Mouse (Mus musculus): ENCODE results near the gene Grm8. TPM values are rescaled to one million over a fixed set of nuclear protein-coding genes. Genes with fewer than 3 reads are reported as not detected.
"Not testable (repeated sequence)": the region's sequence is repeated elsewhere in the genome, so short reads cannot be mapped to it uniquely, and the experiment has no call there.

Gene Grm8
- polyA plus RNA-seq, 1 experiment from 2014 or later = 3.4 TPM

DNA sequence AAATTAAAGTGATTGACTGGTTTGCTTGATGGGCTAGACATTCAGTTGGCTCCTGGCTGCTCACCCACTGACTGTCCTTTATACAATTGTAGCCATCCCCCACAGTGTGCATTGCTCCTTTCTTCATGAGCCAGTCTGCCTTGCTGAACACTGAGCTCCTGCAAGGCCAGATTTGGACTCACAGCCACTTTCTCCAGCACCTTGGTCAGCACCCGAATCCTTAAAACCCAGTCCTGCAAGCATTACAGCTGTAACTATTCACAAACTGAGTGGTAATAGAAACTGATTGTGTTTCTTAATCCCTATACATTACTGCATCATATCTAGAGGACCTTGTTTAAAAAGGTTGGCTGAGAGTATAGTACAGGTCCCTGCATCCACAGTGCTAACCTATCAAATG lies 221.7 kb downstream of the Grm8 start:
- Histone ChIP-seq H3K4me2 (replicated peaks) (no peak overlapping the region), H3K27ac (no peak overlapping the region), H3K27me3 (replicated peaks) (no peaks in the 10 kb centered on the region), H3K9me3 (no peaks in the 10 kb centered on the region), H3K4me1 (replicated peaks) (no peaks in the 10 kb centered on the region), H3K36me3 (no peaks in the 10 kb centered on the region), H3K4me3 (replicated peaks) (no peak overlapping the region), H3K9ac (no peak overlapping the region)
- 51% methylated on average over 1 of the region's 1 CpGs for WGBS
- no peak for ATAC-seq

GRCm38 (mm10) chr6:27904358-27904757 lies 230.6 kb downstream of the Grm8 start:
- Histone ChIP-seq H3K4me2 (replicated peaks) (no peak overlapping the region), H3K4me1 (replicated peaks) (no peaks in the 10 kb centered on the region), H3K27ac (no peak overlapping the region), H3K9ac (no peak overlapping the region), H3K27me3 (replicated peaks) (no peaks in the 10 kb centered on the region), H3K36me3 (no peaks in the 10 kb centered on the region), H3K9me3 (no peaks in the 10 kb centered on the region), H3K4me3 (replicated peaks) (no peak overlapping the region)
- no peak for ATAC-seq

GRCm38 (mm10) chr6:27902224-27902623 lies 232.8 kb downstream of the Grm8 start:
- Histone ChIP-seq H3K9ac (no peak overlapping the region), H3K9me3 (no peaks in the 10 kb centered on the region), H3K27ac (no peak overlapping the region), H3K4me2 (replicated peaks) (no peak overlapping the region), H3K4me1 (replicated peaks) (no peaks in the 10 kb centered on the region), H3K36me3 (no peaks in the 10 kb centered on the region), H3K27me3 (replicated peaks) (no peaks in the 10 kb centered on the region), H3K4me3 (replicated peaks) (no peak overlapping the region)
- ATAC-seq = no peak
- 95% methylated on average over 1 of the region's 1 CpGs for WGBS

DNA sequence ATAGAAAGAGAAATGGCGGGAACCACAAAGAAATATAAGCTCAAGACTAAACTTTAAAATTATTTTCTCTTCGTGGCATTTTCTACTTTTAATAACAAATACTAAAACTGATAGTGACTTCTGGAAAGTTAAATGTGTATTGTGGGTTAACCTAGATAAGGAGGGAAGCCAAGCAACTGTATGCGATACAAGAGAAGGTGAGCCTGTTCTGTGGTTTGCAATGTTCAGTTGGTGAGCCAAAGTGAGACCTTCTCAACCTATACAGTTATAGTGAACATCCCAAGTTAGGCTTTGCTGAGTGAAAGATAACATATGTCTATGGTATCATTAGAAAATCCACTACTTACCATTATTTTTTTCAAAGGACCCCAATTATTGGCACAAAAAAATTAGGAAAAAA lies 233.6 kb downstream of the Grm8 start:
- 85% methylated on average over 3 of the region's 3 CpGs for WGBS

DNA sequence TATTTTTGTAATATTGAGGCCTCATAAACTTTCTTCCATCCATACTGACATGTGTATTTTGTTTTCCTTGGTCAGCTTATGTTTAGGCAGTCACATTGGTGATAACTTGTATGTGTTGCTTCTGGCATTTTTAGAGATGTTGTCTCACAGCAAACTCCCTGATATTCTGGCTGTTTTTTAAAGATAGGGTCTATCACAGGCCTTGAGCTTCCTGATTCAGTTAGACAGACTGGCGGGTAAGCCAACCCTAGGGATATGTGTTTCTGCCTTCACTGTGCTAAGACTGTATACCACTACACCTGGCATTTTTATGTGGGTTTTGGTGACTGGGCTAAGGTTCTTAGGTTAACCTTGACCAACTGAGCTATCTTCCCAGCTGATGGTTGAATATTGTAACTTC lies 239.8 kb downstream of the Grm8 start:
- Histone ChIP-seq H3K9ac (no peak overlapping the region), H3K27ac (no peak overlapping the region), H3K4me3 (replicated peaks) (no peak overlapping the region), H3K27me3 (replicated peaks) (no peaks in the 10 kb centered on the region), H3K4me1 (replicated peaks) (no peaks in the 10 kb centered on the region), H3K36me3 (no peaks in the 10 kb centered on the region), H3K4me2 (replicated peaks) (no peak overlapping the region), H3K9me3 (no peaks in the 10 kb centered on the region)
- WGBS = 93% methylated on average over 1 of the region's 1 CpGs
- ATAC-seq = no peak

More for the DNA sequence above, 233.6 kb downstream of the Grm8 start:
- H3K36me3 ChIP-seq = no peaks in the 10 kb centered on the region
- ATAC-seq = no peak
- no peak overlapping the region for H3K27ac ChIP-seq
- no peaks in the 10 kb centered on the region for H3K27me3 ChIP-seq (replicated peaks)
- H3K4me1 ChIP-seq (replicated peaks) = no peaks in the 10 kb centered on the region
- H3K9ac ChIP-seq = no peak overlapping the region
- no peak overlapping the region for H3K4me3 ChIP-seq (replicated peaks)
- no peaks in the 10 kb centered on the region for H3K9me3 ChIP-seq
- no peak overlapping the region for H3K4me2 ChIP-seq (replicated peaks)

- Histone ChIP-seq H3K9ac (no peak overlapping the region), H3K9me3 (no peaks in the 10 kb centered on the region), H3K27ac (no peak overlapping the region), H3K4me3 (replicated peaks) (no peak overlapping the region), H3K4me1 (replicated peaks) (no peaks in the 10 kb centered on the region), H3K4me2 (replicated peaks) (no peak overlapping the region), H3K36me3 (no peaks in the 10 kb centered on the region), H3K27me3 (replicated peaks) (no peaks in the 10 kb centered on the region)
- ATAC-seq = no peak
- 84% methylated on average over 1 of the region's 1 CpGs for WGBS
Measured at GRCm38 (mm10) chr6:27892886-27893285, 242.1 kb downstream of the Grm8 start.

GRCm38 (mm10) chr6:27888391-27888790 lies 246.6 kb downstream of the Grm8 start:
- 86% methylated on average over 2 of the region's 2 CpGs for WGBS
- ATAC-seq = no peak
- H3K9me3 ChIP-seq = no peaks in the 10 kb centered on the region
- no peak overlapping the region for H3K27ac ChIP-seq
- no peaks in the 10 kb centered on the region for H3K36me3 ChIP-seq
- H3K27me3 ChIP-seq (replicated peaks) = no peaks in the 10 kb centered on the region
- no peak overlapping the region for H3K4me3 ChIP-seq (replicated peaks)
- no peak overlapping the region for H3K9ac ChIP-seq
- no peaks in the 10 kb centered on the region for H3K4me1 ChIP-seq (replicated peaks)
- H3K4me2 ChIP-seq (replicated peaks) = no peak overlapping the region

GRCm38 (mm10) chr6:27887922-27888321 lies 247.1 kb downstream of the Grm8 start:
- no peak overlapping the region for H3K9ac ChIP-seq
- ATAC-seq = no peak; the same call in 1 of the 2 replicates
- H3K4me3 ChIP-seq (replicated peaks) = no peak overlapping the region
- 82% methylated on average over 1 of the region's 1 CpGs for WGBS
- no peak overlapping the region for H3K27ac ChIP-seq
- H3K4me2 ChIP-seq (replicated peaks) = no peak overlapping the region
- no peaks in the 10 kb centered on the region for H3K27me3 ChIP-seq (replicated peaks)
- no peaks in the 10 kb centered on the region for H3K36me3 ChIP-seq
- no peaks in the 10 kb centered on the region for H3K9me3 ChIP-seq
- H3K4me1 ChIP-seq (replicated peaks) = no peaks in the 10 kb centered on the region

DNA sequence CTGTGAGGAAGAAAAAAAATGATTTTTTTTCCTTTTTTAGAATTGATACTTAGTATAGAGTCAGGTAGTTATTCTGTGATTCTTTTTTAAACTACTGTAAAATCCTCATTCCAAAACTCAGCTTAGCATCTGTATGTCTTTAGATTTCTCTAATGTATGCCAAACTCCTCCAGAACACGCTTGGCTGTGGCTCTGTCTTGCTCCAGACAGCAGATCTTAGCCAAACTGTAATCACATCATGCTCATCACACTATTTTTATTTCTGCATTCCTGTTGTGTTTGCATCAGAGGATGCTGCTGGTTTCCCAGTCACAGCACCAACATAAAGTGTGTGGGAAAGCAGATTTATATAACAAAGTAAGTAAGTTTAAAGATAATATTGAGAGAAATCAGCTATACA lies 249.2 kb downstream of the Grm8 start:
- no peak for ATAC-seq
- Histone ChIP-seq H3K9ac (no peak overlapping the region), H3K4me3 (replicated peaks) (no peak overlapping the region), H3K4me2 (replicated peaks) (no peak overlapping the region), H3K4me1 (replicated peaks) (no peaks in the 10 kb centered on the region), H3K36me3 (no peaks in the 10 kb centered on the region), H3K27ac (no peak overlapping the region), H3K9me3 (no peaks in the 10 kb centered on the region), H3K27me3 (replicated peaks) (no peaks in the 10 kb centered on the region)
- WGBS = 74% methylated on average over 1 of the region's 1 CpGs

DNA sequence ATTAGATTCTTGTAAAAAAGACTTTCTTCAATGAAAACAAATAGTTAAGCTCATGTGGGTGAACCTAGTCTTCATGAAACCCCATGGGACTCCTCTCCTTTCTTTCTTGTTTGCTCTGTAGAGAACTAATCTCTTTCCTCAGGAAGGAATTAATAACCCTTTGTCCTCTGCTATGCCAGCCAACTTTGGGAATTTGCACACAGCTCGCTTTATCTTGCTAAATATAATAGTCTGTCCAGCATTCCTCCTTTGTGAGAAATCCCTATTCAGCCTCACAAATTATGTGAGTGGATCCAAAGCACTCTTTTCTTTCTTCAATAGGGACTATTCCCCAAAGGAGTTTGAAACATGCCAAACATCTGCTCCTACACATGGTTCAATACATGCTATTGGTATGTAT lies 285.3 kb downstream of the Grm8 start:
- H3K4me1 ChIP-seq (replicated peaks) = no peaks in the 10 kb centered on the region
- H3K9ac ChIP-seq = no peak overlapping the region
- H3K4me3 ChIP-seq (replicated peaks) = no peak overlapping the region
- no peak overlapping the region for H3K27ac ChIP-seq
- H3K36me3 ChIP-seq = no peaks in the 10 kb centered on the region
- no peak for ATAC-seq
- no peaks in the 10 kb centered on the region for H3K27me3 ChIP-seq (replicated peaks)
- 66% methylated on average over 1 of the region's 1 CpGs for WGBS
- no peak overlapping the region for H3K4me2 ChIP-seq (replicated peaks)
- no peaks in the 10 kb centered on the region for H3K9me3 ChIP-seq

GRCm38 (mm10) chr6:27836159-27836558 lies 298.8 kb downstream of the Grm8 start:
- H3K4me3 ChIP-seq (replicated peaks) = no peak overlapping the region
- no peaks in the 10 kb centered on the region for H3K36me3 ChIP-seq
- WGBS = 89% methylated on average over 1 of the region's 1 CpGs

GRCm38 (mm10) chr6:27819735-27820134 lies 315.2 kb downstream of the Grm8 start:
- H3K4me1 ChIP-seq (replicated peaks); H3K27me3 ChIP-seq (replicated peaks); ATAC-seq; H3K27ac ChIP-seq; H3K9ac ChIP-seq; H3K4me2 ChIP-seq (replicated peaks); H3K36me3 ChIP-seq; H3K4me3 ChIP-seq (replicated peaks); H3K9me3 ChIP-seq: not testable (repeated sequence)
- 88% methylated on average over 2 of the region's 2 CpGs for WGBS

More at GRCm38 (mm10) chr6:27836159-27836558, 298.8 kb downstream of the Grm8 start:
- no peaks in the 10 kb centered on the region for H3K4me1 ChIP-seq (replicated peaks)
- no peaks in the 10 kb centered on the region for H3K9me3 ChIP-seq
- ATAC-seq = no peak
- no peak overlapping the region for H3K9ac ChIP-seq
- H3K4me2 ChIP-seq (replicated peaks) = no peak overlapping the region
- H3K27me3 ChIP-seq (replicated peaks) = no peaks in the 10 kb centered on the region
- no peak overlapping the region for H3K27ac ChIP-seq

GRCm38 (mm10) chr6:27812789-27813188 lies 322.2 kb downstream of the Grm8 start:
- Histone ChIP-seq H3K4me2 (replicated peaks) (no peak overlapping the region), H3K36me3 (no peaks in the 10 kb centered on the region), H3K4me1 (replicated peaks) (no peaks in the 10 kb centered on the region), H3K9ac (no peak overlapping the region), H3K4me3 (replicated peaks) (no peak overlapping the region), H3K27me3 (replicated peaks) (no peaks in the 10 kb centered on the region), H3K27ac (no peak overlapping the region), H3K9me3 (no peaks in the 10 kb centered on the region)
- no peak for ATAC-seq
- 87% methylated on average over 5 of the region's 5 CpGs for WGBS

DNA sequence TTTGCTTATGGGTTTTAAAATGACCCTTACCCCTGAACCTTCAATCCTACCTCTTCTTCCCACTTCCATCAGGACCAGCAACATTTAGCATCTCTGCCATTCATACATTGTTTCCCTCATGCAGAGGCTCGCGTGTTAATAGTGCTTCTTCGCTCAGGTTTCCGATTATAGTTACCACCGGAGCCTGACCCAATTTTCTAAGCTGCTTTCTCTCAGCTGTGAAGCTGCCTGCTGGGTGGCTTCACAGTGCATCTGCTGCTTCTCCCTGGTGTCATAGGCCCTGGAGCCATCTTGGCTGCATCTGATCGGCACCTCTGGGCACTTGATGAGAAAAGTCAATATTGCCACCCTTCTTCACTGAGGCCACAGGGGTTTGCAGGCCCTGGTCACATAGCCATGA lies 325.0 kb downstream of the Grm8 start:
- 86% methylated on average over 6 of the region's 6 CpGs for WGBS
- no peaks in the 10 kb centered on the region for H3K4me1 ChIP-seq (replicated peaks)
- ATAC-seq = no peak

More for the DNA sequence above, 325.0 kb downstream of the Grm8 start:
- no peak overlapping the region for H3K9ac ChIP-seq
- no peak overlapping the region for H3K4me2 ChIP-seq (replicated peaks)
- H3K9me3 ChIP-seq = no peaks in the 10 kb centered on the region
- H3K36me3 ChIP-seq = no peaks in the 10 kb centered on the region
- H3K27ac ChIP-seq = no peak overlapping the region
- H3K27me3 ChIP-seq (replicated peaks) = no peaks in the 10 kb centered on the region
- no peak overlapping the region for H3K4me3 ChIP-seq (replicated peaks)
